Mouse (Mus musculus) lung, postnatal 25 days (tissue): ENCODE results near the gene 2610318N02Rik.

Source experiments
- DNase-seq: peaks from one replicate; pipeline ENCODE4 v3.0.0; 2022; ENCODE audit warnings: low spot score

2610318N02Rik gene

DNA sequence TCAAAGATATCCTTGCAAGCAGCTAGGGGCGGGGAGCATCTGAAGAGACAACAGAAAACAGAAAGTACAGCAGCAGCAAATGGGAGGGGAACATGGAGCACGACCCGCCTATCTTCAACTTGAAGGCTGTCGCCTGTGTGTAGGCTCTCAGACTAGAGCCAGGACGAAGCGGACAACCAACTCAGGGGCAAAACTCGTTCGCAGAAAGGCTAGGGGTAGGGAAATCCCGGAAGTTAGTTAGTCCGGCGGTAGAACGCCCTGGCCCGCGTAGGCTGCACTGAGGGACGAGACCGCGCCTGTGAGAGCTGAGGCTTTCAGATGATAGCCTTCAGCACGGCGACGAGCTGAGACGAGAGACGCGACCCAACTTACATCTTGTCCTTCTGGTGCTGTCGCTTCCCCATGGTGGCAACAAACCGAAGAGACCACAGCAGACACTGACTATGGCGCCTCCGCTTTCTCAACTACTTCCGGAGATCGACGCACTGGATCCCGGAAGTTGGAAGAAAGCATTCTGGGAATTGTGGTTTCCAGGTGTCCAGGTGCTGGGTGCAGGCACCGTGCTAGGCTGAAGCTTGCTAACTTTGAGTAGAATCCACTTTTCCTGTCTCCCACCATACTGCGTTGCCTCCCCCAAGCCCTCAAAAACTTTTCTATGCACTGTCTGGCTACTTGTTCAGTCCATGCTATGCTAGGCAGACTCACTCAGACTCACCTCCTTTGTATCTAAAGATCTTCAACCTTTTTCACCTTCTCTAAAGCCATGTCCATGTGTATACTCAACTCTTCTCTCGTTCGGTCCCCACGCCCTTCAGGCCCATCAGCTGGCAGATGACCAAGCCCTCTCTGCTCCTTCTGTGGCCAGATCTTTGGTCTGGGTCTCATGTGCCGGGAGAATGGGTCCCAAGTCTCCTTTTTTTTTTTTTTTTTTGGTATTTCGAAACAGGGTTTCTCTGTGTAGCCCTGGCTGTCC lies 13.9 kb downstream of the 2610318N02Rik start, which contains the start of gene Ppil2:
TSS of gene Ppil2 (minus strand) at position 487 of the 973 bp plus-strand sequence.
- peak; percentile 85 for DNase-seq

DNA sequence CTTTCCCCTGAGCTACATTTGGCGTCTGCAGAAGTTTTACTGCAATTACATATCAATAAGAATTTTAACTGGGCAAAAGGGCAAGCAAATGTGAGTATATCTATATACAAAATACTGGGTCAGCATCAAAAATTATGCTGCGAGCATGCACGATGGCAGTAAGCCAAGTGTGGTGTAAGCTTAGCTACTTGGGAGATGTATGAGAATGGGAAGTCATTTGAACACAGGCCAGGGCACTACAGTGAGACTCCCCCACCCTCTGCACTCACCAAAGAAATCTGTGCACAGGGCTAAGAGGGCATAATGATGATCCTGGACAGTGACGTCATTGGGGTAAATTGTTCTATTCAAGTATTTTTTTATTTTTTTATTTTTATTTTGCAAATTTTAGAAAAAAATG lies 20.4 kb downstream of the 2610318N02Rik start:
- no peak for DNase-seq

DNA sequence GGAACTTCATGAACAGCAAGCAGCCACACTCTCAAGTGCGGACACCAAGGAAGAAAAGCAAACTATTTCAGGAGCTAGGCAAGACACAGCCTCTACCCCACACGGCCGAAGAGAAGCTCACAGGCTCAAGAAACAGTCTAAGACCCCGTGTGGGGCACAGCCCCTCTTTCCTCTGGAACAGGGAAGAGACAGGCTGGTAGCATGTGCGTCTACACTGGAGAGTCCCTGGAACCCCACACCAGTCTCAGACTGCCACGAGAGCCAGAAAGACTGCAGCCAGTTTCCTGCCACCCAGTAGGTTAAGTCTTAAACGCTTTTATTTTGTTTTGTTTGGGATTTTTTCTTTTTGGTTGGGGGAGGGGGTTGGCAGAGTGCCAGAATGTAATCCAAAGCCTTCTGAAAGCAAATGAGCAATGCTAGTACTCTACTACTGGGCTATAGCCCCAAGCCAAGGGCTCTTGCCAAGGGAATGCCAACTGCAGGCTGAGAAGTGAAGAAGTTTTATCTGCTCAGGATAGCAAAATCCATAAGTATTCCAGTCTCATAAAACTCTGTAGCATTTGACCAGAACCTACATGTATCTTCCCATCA lies 22.2 kb downstream of the 2610318N02Rik start:
- DNase-seq: no peak

DNA sequence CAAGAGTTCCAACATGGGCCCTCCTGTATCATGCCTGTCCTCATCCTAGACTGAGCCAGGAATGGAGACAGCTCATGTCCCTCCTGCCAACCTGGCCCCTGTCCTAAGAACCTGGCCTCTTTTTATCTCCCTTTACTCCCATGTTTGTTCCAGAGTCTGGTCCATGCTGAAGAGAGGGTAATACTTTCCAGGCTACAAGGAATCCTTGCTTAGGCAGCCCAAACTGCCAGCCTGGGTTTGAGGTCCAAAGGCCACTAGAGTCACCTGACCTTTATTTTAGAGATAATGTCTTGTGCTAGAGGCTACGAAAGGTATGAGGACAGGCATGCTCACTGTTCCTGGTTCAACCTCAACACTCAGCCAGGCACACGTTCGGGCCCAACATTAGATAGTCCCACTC lies 28.0 kb downstream of the 2610318N02Rik start:
- no peak for DNase-seq

DNA sequence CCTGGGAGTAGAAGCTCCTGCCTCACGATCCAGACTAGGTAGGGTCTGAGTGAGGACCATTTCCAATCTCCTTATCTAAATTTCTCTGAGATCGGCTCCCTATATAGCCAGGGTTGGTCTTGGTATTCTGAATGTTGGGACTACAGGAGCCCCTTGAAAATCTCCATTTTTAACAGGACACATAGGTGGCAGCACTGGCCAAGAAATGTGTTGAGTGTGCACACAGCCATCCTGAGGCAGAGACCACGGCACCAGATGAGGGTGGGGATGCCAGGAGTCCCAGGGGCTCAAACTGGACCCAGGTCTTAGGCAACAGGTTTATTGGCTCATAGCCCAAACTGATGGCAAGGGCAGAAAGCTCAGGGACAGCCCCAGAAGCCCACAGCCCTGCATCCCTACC lies 36.6 kb downstream of the 2610318N02Rik start:
- no peak for DNase-seq

DNA sequence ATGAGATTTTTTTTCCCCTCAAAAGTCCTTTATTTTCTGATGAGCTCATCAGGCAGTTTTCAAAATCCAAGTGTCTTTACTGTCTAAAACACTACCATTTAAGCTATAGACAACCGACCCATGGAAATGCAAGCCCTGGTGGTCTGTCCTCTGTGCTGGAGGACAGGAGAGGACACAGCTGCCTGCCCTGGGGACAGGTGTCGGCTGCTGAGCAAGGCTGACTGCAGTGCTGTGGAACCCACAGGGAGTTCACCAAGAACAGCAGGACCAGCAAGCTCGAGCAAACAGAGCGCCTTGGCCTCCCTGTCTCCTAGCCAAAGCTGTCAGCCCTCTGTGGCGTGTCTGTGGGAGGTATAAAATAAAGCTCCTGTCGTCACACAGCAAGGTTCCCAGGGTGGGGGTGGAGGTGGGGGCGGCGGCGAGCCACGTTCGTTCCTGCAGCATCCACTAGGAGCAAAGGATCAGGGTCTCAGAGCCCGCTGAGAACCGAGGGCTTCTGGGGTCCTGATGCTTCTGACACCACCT lies 38.2 kb downstream of the 2610318N02Rik start:
- DNase-seq: no peak

DNA sequence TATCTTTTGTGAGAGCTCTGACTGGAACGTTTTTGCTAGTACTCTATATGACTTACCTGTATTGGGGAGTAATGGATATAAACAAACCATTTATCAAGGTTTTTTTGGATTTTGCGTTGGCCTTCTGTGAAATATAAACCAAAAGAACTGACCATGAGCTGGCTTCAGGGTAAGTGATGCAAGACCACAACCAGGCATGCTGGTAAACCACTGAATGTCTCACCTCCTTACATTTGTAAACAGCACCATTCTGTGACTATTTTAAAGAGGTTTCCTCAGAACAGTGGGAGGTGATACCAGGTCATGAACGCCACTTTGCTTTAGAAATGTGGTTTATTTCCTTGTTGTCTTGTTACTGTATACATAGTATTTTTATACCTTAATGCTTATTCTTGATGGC lies 38.7 kb downstream of the 2610318N02Rik start:
- no peak for DNase-seq

DNA sequence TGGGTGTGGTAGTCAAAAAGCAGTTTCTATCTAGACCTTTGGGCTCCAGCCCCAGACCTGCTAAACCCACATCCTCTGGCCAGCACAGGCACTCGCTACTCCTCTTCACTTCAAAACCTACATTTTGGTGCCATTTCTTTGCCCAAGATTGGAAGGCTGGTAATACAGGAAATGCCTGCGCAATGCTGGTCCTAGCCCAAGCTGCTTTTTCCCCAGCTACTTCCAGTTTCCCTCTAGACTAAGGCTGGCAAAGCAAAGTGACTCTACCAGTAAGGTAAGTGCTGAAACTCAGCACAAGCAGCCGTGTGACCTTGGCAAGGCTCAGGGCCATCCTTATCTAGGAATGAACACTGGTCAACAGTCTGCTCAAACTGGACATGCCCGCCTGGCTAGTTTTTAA lies 39.3 kb downstream of the 2610318N02Rik start:
- DNase-seq: peak; percentile 31

DNA sequence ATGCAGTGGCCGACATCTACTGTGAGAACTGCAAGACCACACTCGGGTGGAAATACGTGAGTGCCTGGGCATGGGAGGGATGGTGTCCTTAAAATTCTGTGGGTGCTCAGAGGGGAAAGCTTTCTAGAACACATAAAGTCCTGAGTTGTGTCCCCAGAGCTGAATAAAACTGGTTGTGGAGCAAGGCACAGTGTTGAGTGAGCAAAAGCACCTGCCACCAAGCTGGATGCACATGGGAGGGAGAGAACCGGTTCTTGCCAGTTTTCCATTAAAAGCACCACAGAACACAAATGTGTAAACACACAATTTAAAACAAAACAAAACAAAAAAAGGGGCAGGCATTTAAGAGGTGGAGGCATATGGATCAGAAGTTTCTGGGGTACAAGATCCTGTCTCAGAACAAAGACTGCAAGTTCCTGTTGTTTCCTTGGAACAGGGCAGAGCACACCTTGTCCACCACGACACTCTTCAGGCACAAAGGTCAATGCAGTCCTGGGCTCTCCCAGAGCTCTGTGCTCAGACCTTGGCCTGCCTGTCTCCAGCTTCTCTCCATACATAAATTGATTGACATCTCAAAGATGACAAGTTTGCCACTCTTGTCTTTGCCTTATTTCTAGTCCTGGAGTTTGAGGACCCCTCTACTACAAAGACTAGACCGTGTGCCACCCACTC lies 42.7 kb downstream of the 2610318N02Rik start:
- DNase-seq: peak; percentile 29

DNA sequence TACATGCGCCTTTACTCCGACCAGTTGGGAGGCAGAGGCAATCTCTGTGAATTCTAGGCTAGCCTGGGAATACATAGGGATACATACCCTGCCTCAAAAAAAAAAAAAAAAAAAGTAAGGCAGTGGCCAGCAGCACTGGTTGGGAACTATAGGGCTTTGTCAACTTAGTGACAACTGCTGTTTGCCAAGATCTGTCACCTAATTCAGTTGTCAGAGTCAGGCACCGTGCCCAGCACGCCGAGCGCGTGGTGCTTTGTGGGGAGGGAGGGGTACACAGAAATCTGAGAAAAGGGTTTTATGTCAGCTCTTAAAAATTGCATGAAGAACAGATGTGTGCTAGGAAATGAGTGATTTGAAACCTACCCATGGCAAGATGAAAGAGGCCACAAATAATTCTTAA lies 46.9 kb downstream of the 2610318N02Rik start:
- DNase-seq: no peak

DNA sequence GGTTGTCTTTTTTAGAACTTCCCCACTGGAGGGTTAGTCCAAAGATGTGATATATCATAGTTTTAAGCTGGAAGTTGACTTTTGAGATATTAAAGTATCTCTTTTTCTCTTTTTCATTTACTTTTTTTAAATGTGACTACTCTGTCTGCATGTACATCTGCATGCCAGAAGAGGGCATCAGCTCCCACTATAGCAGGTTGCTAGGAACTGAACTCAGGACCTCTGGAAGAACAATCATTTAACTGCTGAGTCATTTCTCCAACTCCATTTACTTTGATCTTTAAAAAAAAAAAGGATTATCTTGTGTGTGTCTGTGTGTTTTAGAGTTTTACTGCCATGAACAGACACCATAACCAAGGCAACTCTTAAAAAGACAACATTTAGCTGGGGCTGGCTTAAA lies 48.1 kb downstream of the 2610318N02Rik start:
- DNase-seq: no peak

DNA sequence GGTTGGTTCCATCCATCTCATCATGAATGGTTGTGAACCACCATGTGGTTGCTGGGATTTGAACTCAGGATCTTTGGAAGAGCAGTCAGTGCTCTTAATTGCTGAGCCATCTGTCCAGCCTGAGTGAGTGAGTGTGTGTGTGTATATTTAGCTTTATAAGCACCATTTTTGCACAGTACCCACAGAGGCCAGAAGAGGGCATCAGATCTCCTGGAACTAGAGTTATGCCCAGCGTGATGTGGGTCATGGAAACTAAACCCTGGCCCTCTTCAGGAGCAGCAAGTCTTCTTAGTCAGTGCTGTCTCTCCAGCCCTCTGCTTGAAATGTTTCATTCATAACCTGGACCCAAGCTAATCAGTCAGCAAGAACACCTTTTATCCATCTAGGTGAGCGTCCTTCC lies 48.7 kb downstream of the 2610318N02Rik start:
- no peak for DNase-seq

DNA sequence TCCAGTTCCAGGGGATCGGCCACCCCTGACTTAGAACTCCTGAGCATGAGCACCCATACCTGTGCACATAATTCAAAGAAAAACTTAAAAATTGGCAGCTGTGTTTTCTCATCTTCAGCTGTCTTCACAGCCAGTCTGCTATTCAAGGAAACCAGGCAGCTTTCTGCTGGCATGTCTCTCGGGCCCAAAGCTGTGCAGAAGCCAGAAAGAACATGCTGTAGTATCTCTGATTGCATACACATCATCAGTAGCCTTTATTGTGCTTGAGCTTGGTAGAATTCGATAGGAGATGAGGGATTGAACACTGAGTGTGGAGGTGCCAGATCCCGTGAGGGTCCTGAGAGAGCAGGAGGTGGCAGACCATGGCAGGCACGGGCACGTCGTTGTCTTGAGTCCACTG lies 52.0 kb downstream of the 2610318N02Rik start:
- DNase-seq: no peak

DNA sequence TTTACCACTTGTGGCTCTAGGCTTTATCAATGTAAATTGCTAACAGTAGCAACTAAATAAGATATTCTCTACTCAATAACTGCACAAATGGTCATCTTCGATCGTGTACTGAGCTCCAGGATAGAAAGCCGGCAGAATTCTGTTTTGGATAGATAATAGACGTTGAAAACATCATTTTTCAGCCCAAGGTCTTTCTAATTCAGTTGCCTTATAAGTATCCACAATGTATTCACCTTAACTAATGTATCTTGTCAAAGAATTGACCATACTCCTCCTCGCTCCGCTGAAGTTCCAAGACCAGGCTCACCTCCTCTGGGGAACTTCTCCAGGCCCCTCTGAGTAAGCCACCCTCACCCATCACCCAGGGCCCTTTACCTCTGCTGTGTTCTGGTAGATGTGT lies 54.3 kb downstream of the 2610318N02Rik start:
- no peak for DNase-seq

DNA sequence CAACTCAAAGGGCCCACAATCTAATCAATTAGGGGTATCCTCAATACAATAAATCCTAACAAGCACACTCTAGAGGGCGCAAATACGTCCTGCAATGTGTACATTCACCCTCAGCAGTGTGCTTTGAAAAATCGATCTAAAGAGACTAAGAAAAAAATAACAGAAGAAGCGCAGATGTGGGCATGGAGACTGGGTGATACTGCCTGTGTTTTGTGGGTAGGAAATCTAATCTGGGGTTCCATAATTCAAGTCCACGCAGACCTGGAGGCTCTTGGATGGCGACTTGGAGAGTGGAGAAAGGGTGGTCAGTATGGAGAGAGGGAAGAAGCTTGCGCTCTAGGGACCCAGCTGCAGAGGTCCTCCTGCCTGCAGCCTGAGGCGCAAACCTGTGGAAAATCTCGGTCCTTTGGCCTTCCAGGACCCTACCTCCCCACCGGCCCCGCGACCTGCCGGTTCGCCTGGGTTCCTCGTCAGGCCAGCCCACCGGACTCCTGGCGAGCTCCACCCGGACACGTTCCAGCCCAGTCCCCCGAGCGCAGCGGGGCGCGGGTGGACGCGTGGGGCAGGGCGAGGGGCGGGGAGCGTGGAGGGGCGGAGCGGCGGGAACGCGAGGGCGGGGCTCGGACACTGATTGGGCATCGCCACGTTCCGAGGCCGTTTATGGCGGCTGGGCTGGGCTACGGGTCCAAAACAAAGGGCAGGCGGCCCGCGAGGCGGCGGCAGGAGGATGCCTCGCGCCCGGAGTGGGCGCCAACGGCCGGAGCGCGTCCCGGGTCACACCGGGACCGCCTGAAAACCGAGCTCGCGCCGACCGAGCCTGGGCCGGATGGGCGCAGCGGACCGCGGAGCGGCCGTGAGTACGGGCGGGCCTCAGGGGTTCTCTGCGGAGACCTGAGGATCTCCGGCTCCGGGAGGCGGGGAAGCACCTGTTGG lies 55.2 kb downstream of the 2610318N02Rik start, which contains the start of gene Ypel1:
TSS of gene Ypel1 (plus strand) at position 186 of the 933 bp plus-strand sequence.
- peak; percentile 85 for DNase-seq

DNA sequence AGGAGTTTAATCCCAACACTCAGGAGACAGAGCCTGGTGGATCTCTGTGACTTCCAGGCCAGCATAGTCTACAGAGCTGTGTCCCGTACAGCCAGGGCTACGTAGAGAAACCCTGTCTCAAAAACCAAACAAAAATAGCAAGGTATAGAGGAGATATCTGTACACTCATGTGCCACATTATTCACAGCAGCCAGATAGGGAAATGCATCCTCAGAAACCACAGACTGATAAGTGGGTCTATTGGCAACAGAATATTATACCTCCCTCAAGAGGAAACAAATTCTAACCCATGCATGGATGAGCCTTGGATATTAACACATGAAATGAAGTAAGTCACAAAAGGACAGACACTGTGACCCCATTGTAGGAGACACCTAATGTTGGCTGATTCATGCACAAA lies 57.4 kb downstream of the 2610318N02Rik start:
- DNase-seq: no peak
